Mouse (Mus musculus): ENCODE results near the gene Sox14. TPM values are rescaled to one million over a fixed set of nuclear protein-coding genes. Genes with fewer than 3 reads are reported as not detected.

Gene Sox14
- polyA plus RNA-seq, 1 experiment from 2014 or later, result not detected

DNA sequence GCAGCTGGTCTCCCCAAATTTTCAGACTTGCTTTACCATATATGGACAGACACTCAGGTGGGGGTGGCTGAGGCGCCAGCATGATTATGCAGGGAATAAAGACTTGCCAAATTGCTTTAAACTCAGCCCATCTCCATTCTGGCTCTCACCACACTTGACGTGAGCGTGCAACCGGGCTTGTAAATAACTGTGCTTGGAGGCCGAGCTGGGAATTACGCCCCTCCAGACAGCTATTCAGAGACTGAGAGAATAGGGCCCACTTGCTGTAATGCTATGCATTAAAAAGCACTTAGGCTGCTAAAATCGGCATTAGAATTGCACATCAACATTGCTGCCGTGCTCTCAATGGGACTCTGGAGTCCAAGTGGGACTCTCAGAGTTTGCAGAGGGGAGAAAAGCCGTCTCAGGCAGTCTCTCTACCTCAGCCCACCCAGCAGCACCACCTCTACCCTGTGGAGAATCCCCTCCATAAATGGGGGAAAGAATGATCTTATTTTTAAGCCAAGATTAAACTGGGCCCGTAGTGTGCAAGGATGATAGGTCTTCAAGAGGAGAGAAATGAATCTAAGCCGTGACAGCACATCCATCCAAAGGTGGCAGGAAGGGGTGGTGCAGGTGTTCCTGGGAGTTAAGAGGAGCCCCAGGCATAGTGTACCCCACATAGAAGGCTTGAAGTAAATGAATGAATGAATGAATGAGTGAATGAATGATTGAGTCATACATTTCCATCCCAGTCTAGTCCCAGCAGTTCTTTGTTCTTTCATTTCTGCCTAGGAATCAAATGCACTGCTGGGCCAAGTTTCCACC, 40.1 kb downstream of the Sox14 start:
- H3K36me3 ChIP-seq (ENCODE audit: control insufficient read depth, insufficient read depth, low read length), result no peaks in the 10 kb centered on the region
- H3K4me1 ChIP-seq (ENCODE audit: control insufficient read depth, insufficient read depth, low read length), result no peaks in the 10 kb centered on the region
- no peak for ATAC-seq (ENCODE audit: low read depth)
- peaks cover 8% of the 10 kb centered on the region for H3K9me3 ChIP-seq (ENCODE audit: control insufficient read depth, low read length)
- H3K4me3 ChIP-seq (ENCODE audit: low read depth, low read length), result no peak overlapping the region
- no peaks in the 10 kb centered on the region for H3K27me3 ChIP-seq (replicated peaks; ENCODE audit: control insufficient read depth, insufficient read depth, low read length)
- no peak overlapping the region for H3K4me2 ChIP-seq (ENCODE audit: low read depth, low read length)
- no peak overlapping the region for H3K27ac ChIP-seq (replicated peaks; ENCODE audit: low read depth, low read length)
- no peak overlapping the region for H3K9ac ChIP-seq (ENCODE audit: low read depth, low read length)
- DNase-seq (ENCODE audit: low spot score), result no peak
- WGBS, result 68% methylated on average over 11 of the region's 11 CpGs

Other genes starting within 250 kb of the Sox14 start
- gene Dzip1l, start 246.7 kb downstream of the Sox14 start, polyA plus RNA-seq (2014; fragmentation: Nextera tagmentation; extraction: Ambion mirVana), result 15.6 and 15.8 TPM in 2 replicates
- not detected in 2 replicates for gene Cldn18, start 158.9 kb downstream of the Sox14 start, polyA plus RNA-seq (2014; fragmentation: Nextera tagmentation; extraction: Ambion mirVana)

All from embryonic facial prominence, embryonic 14.5 days (tissue).